Mouse (Mus musculus) left cerebral cortex, postnatal 36 days (tissue): Measurements from ENCODE around the gene Phf10. TPM values are rescaled to one million over a fixed set of nuclear protein-coding genes. Genes with fewer than 3 reads are reported as not detected.
A peak's percentile ranks its signal among the peaks of the same experiment; 100 is the strongest.
"Not testable (repeated sequence)": the region's sequence is repeated elsewhere in the genome, so short reads cannot be mapped to it uniquely, and the experiment has no call there.

Experiments
- DNase-seq, 2 experiments: peaks; one replicate each; pipeline ENCODE4 v3.0.0; 2021 to 2022; ENCODE audit warnings: low spot score in 2 of 2, mixed read lengths in 1 of 2
- intact Hi-C: fragments of 180-260 bp; cut with DNase I; formaldehyde crosslinking; loops from one replicate; pipeline ENCODE4 v1.15.1; 2025
- total RNA-seq, 2 experiments: library from RNA; stranded (reverse); gene quantifications; 2 replicates each; pipeline ENCODE4 v1.2.3; 2021

The Phf10 gene
- total RNA-seq, 2 experiments from 2014 or later = 54.3 to 67.8 TPM

DNA sequence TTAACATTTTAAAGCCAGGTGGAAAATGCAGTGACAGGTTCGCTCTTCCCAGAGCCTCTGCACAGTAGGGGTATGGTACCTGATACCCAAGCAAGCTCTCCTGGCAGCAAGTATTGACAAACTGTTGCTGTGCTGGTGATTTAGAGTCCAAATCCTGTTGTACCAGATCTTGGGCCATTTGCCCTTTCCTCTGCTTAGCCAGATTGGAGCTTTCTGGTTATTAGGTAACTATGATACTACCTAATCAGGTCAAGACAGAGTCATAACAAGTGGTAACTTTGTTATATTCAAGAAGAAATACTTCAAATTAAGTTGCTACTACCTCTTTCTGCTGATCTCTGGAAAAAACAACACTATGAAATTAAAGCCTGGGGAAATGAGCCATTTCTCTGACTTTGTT is 16.5 kb downstream of the Phf10 start:
- intact Hi-C loops = no loop called here
- DNase-seq = no peak

DNA sequence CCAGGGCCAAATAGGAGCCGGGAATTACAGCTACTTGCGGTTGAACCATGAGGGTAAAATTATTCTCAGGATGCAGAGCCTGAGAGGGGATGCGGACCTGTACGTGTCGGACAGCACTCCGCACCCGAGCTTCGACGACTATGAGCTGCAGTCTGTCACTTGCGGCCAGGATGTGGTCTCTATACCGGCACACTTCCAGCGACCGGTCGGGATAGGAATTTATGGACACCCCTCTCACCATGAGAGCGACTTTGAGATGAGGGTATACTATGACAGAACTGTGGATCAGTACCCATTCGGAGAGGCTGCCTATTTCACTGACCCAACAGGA is 17.4 kb downstream of the Phf10 start:
- intact Hi-C loops = no loop called here
- peak in 1 of 2 experiments; percentile 10 for DNase-seq

DNA sequence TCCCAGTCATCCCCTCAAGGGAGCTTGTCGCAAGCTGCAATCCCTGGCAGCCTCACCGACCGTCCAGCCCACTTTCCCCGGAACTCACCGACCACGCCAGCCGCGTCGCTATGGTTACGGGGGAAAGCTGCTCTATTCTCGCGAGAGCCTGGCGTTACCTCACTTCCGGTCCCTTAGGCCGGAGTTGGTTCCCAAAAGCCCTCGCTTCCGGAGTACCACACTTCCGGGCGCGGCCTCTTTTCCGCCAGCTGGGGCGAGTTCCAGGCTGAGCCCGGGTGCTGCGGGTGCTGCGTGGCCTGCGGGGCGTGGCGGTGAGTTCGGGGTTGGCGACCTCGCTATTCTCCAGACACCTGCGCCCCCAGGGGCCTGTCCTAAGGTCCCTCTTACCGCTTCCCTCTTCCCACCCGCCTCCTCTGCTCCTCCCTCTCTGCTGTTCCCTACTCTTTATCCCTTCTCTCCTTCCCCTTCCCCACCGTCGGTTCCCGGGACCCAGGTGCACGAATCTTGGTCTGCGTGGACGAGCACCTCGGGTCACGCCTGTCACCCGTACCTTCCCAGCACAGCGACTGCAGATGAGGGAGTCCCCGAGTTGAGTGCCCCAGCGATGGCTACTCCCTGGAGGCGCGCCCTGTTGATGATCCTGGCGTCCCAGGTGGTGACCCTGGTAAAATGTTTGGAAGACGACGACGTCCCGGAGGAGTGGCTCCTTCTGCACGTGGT is 17.9 kb downstream of the Phf10 start, which contains the start of the genes Wdr27 and 1600012H06Rik:
TSS of gene Wdr27 (minus strand) at position 150 of the 720 bp plus-strand sequence.
TSS of gene 1600012H06Rik (plus strand) at position 176 of the 720 bp plus-strand sequence.
- intact Hi-C loops = no loop called here
- DNase-seq = peak; percentile 99

DNA sequence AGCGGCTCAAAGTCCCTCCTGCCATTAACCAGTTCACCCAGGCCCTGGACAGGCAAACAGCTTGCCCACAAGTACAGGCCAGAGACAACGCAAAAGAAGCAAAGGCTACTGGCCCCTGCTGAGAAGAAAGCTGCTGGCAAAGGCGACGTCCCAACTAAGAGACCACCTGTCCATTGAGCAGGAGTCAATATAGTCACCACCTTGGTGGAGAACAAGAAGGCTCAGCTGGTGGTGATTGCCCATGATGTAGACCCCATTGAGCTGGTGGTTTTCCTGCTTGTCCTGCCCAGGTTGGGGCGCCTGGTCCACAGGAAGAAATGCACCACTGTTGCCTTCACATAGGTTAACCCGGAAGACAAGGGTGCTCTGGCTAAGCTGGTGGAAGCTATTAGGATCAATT is 18.9 kb downstream of the Phf10 start:
- not testable (repeated sequence) for DNase-seq

DNA sequence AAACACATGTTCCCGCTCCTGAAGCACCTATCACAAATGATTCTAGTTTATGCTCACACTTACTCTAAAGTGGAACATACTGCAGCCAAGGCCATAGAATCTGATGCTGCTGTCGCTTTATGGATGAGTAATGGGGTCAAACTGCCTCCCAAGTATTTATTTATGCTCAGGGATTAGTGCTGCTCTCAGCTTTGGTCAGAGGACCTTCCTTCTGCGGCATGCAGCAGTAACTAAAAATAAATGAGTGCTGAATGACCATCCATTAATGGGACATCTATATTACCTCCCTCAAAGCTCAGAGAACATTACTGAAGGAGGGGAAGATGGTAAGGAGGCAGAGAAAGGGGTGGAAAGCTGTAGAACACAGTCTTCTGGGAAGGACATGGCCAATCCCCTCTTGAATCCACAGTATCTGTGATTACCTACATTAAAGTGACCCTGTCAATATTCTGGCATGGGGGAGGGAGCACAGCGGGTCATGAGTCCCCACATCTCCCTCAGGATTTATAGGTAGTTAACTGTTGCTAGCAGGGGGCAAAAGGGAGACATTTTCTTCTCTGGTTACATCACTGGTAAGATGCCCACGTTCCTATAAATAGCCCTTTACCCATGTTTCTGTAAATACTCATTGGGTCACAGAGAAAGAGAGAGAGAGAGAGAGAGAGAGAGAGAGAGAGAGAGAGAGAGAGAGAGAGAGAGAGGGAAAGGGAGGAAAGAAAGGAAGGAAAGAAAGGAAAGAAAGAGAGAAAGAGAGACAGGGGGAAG is 25.1 kb downstream of the Phf10 start:
- no peak for DNase-seq
- intact Hi-C loops = no loop called here

More for the DNA sequence above, 18.9 kb downstream of the Phf10 start:
- intact Hi-C loops = not testable (repeated sequence)

DNA sequence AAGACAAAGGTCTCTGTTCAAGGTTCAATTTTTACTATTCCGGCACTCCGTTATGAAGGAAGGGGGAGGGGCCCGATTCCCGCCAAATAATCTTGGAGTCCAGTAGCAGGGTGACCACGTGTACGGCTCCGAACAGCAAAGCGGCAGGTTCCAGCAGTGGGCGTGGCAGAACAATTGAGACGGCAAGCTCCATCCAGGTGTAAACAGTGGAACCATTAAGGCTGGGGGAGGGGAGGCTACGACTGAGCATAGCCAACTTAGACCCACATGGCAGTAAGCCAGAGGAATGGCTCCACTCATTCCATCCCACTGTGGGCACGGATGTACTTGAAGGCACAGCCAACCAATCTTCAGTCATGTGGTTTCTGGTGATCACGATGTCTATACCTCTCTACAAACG is 25.8 kb downstream of the Phf10 start:
- DNase-seq, intact Hi-C loops: not testable (repeated sequence)

DNA sequence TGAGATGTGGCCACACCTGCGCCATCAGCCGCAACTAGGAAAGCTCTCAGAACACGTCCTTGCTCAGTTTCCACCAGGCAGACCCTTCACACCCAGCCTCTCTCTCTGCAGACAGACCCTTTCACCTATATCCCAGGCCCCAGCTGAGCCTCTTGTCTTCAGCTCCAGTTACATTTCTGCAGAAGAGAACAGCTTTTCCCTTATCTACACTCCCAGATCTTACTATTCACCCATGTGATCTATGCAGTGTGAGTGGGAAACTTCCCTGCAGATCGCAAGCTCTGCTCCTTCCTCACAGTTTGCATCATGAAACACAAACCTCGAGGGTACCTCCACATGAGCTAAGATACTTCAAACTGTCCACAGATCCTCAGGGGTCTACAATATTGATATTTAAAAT is 29.6 kb downstream of the Phf10 start:
- no peak for DNase-seq
- intact Hi-C loops = no loop called here

DNA sequence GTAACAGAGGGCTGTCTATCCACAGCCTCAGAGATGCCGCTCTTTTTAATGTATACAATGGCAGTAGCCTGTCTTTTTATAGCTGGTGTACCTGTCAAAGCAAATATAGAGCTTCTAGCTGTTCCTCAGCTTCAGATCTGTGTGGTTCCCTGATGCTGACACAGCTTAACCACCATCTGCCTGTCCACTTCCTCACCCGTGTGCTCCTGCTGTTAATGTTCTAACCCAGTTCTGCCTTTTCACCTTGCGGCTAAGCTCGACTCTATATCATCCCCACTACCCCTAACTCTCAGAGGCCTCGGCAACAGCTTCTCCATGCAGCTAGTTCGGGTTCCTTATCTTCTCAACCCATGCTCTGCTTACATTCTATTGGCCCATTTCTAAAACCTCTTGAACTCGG is 30.4 kb downstream of the Phf10 start:
- intact Hi-C loops = no loop called here
- DNase-seq = no peak

DNA sequence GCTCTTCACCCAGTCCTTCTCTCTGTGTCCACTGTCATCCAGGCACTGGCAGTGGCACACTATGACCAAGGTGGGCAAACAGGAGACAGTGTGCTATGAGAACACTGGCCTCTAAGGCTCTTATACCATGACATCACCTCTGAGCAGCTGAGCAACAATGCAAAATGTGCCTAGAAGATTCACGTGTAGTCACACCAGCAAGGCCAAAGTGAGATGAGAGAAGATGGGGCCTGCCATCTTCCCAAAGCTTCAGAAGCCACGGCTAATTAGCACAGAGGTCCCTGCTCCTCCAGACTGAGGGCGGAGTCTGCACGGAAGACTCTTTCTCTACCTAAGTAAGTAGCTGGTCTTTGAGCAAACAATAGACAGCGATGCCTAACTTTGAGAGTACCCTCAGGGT is 32.4 kb downstream of the Phf10 start:
- intact Hi-C loops = no loop called here
- no peak for DNase-seq

DNA sequence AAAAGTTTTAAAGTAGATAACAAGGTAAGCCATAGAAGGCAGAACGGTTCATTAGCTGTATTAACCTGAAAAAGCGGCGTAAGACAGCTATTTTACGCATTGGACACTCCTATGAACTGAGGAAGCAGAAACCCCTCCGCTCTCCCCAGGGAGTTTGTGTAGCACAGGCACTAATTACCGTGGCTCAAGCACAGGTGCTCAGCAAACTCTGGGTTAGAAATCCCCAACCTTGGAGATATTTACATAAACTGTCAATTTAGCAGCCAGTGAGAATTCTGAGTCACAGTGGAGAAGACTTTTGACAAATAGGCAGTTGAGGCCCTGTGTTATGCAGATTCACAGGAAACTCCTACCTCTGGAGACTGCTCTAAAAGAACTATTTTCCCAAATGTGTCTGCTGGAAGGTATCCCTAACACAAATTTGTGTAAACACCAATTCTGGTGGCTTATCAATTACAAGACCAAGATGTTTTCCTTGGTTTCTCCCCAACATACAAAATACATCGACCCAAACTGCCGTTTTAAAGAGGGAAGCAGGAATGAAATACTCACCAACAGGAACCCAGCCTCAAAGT is 33.3 kb downstream of the Phf10 start:
- no peak for DNase-seq
- intact Hi-C loops = no loop called here

DNA sequence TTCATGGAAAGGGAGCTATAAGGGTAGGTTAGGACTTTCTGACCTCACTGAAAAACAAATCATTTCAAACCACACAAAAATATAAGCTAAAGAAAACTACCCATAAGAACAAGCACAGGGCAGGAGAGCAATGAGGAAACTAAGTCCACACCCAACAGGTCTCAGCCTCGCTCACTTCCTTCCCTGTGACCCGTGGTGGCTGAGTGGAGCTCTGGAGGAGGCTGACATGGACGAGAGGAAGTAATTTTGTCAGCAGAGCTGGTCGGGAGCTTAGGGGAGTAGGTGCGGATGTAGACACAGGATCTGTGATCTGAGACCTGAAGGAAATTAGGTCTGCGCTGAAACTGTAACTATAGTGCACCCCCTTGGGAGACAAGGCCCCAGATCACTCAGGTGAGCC is 39.5 kb downstream of the Phf10 start:
- intact Hi-C loops = no loop called here
- DNase-seq = no peak

DNA sequence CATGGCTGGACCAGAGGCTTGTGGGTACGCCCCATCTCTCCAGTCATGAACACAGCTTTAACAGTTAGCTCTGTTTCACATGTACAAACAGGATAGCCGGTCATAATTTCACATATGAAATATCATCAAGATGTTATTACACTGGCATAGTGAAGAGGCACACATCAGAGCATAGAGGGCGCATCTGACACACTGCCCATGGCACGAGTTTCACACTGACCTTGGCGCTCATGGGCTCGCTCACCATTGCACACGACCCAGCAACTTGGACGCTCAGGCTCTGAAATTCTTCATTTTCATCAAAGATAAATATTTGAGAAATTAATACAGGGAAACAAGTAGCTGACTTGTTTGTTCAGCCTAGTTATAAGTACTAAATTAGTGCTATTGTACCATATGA is 43.2 kb downstream of the Phf10 start:
- intact Hi-C loops = no loop called here
- DNase-seq = no peak

DNA sequence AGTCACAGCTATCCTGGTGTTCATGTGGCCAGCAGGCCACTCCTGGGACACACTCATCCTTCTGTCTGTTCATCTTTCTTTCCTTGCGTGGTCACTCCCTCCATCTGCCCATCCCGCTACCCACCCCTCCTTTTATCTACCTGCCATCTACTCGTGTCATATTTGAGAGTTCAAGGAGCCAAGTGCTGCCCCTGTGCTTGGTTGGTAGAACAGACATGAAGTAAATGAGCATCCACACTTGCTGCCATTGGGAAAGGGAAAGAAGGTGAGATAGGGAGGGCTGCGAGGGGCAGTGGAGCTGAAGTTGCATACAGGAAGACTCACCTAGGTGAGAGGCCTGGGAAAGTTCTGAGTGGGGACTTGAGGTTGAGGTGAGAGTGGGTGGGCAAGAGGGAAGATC is 46.7 kb downstream of the Phf10 start:
- intact Hi-C loops = no loop called here
- DNase-seq = no peak

DNA sequence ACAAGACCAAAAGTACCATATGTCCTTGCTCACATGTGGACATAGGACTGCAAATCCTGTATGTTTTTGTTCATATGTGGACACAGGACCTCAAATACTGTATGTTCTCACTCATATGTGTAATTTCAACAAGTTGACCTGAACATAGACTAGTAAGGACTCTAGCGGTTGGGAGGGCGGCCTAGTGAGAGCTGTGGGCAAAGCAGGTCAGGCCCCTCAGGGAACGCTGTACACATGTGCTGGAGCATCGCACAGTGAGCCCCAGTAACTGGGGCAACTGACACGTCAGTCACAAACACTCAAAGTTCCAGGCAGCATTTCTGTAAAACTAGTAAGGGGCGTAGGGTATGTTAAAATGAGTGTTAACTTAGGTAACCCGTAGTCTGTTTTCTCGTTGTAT is 48.1 kb downstream of the Phf10 start:
- no peak for DNase-seq
- intact Hi-C loops = no loop called here

DNA sequence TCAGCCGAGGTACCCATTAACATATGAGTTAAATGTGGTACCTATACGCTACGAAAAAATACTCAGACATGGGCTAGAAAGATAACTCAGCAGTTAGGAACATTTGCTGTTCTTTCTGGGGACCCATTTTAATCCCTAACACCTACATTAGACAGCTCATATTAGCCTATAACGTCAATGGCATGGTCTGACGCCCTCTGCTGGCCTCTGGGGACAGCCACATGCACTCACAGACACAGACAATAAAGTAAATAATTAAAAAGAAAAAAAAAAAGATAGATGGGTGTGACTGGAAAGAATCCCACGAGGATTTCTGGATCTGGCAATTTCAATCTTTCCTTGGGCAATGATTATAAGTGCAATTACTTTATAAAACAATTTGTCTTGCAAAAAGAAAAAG is 48.7 kb downstream of the Phf10 start:
- intact Hi-C loops = no loop called here
- no peak for DNase-seq

DNA sequence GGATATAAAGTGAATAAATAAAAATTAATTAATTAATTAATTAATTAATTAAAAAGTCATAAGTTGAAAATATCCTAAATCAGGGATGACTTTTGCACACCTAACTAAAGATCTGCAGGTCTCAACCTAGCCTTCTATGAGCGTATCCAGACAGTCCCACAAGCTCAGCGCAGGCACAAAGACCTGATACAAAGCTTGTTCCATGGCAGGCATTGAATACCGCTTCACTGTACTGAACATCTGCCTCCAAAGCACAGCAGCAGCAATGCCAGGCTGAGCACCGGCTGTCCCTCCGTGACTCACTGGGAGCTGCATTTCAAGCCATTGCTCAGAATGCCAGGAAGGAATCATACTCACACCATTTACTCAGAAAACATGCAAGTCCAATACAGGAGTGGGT is 50.3 kb downstream of the Phf10 start:
- no peak for DNase-seq

DNA sequence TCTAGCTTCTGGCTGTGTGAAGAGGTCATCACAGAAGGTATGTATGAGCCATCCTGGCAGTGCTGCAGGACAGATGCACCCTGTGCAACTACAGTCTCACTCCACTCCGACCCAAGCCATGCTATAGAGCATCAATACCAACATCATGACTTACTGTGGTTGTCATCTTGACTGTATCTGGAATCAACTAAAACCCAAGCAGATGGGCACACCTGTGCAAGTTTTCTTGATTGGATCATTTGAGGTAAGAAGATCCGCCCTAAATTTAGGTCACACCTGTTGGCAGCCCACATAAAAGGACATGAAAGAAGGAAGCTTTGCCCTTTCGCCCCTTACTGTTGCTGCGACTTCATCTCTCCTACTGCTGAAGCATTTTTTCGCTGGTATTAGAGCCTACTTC is 51.7 kb downstream of the Phf10 start:
- intact Hi-C loops = loop anchor here (10.0 kb wide), 2 partner anchors 625 to 795 kb away; no protein-coding TSS in a partner anchor

More for the DNA sequence above, 50.3 kb downstream of the Phf10 start:
- intact Hi-C loops = no loop called here

DNA sequence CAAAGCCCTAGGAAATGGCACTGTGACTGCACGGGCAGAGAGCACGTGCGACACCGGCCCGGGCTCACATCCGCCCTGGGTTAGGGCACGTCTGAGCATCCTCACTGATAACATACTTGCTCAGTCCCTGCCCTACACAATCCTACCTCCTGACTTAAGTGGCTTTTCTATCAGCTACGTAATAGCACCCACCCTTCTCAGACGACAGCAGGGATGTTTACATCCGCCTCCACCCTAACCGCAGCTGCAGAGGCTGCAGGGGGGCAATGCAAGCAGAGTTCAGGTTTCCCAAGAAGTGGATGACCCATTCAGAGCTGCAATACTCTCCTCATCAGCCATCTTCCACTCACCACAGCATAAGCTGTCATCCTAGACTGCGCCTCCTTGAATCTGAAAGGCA is 53.9 kb downstream of the Phf10 start:
- DNase-seq = no peak
- intact Hi-C loops = loop anchor here (10.0 kb wide), 2 partner anchors 622 to 792 kb away; no protein-coding TSS in a partner anchor

More for the DNA sequence above, 51.7 kb downstream of the Phf10 start:
- no peak for DNase-seq

DNA sequence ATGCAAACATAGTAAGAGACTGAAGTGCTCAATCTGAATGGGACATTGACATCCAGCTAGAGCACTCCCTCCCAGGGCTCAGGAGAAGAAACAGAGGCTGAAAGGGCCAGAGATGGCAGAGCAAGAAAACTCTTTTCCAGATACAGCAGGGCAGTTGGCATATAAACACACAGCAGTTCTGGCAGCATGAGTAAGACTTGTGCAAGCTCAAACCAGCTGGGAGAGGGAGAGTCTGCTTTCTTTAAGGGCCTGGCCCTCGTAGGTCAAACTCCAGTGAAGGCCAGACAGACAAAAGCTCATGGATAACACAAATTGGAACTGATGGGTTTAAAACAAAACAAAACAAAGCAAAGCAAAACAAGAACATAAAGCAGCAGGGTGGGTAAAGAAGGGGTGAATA is 54.5 kb downstream of the Phf10 start:
- no peak for DNase-seq
- intact Hi-C loops = loop anchor here (10.0 kb wide), 2 partner anchors 622 to 792 kb away; no protein-coding TSS in a partner anchor

DNA sequence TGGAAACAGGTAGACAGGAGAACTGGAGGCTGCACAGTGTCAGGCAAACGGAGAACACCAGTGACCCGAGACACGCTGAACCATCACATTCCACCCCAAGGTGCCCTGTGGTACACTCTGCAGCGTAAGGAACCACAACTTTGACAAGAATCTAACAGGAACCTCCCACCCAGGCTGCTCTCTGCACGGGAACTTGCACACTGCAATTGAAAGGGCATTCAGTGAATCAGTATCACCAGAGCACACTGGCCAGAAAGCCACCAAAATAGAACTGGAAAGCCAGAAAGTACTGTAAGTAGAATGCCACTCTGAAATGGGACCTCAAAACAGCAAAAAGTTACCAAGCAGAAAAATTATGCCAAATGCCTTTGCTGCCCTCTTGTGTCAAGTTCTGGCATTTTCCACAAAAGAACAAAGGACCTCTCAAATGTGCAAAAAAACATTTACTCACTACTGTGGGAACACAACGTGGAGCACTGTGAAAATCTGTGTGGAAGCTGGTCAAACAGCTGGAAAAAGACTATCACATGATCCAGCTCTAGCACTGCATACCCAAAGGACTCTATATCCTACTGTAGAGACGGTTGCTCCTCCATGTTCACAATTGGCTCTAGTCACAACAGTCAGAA is 56.3 kb downstream of the Phf10 start:
- intact Hi-C loops = loop anchor here (1.0 to 10.0 kb wide), 5 partner anchors 357 to 790 kb away; no protein-coding TSS in a partner anchor
- DNase-seq = peak; percentile 49 to 79
